Mouse (Mus musculus) monocyte, adult 59 days (primary cell): Measurements from ENCODE around the gene Sept8. TPM values are rescaled to one million over a fixed set of nuclear protein-coding genes. Genes with fewer than 3 reads are reported as not detected.

Experiments
- total RNA-seq, 2 experiments: library from RNA; stranded (reverse); gene quantifications; one replicate each; pipeline ENCODE4 v1.2.4; 2023

Sept8 gene
- total RNA-seq, result 1 to 10 TPM; 6.7 to 7.5 TPM

GRCm38 (mm10) chr11:53519207-53520121, at the start of gene Sept8:
Sept8 (plus strand) TSS chr11:53519257.

GRCm38 (mm10) chr11:53469968-53470695, 48.9 kb upstream of the Sept8 start, which contains the start of gene Gm9837:
Gm9837 (minus strand) TSS chr11:53470479.

DNA sequence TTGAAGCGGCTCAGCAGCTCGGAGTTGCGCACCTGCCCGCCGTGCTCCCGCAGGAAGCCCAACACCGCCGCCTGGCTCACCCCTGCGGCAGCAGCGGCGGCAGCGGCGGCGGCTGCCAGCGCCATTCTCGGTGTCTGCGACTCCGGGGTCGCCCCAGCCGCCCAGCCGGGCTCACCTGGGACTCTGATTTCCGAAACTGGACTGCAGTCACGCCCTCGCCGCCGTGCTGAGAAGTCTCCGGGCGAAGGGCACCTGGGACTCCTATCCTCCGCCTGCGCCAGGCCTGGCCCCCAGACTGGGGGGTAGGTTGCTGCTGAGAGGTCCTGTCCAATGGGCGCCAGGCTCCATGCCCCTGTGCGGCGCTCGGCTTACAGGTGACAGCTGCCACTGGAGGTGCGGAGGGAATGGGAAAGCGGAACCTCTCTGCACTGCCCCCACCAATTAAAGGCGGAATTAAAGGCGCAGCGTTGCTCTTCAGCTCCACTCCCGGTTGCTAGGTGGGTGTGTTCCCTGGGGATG, 39.2 kb upstream of the Sept8 start, which contains the start of the genes Gm9945 and Sowaha:
Gm9945 (plus strand) TSS at position 384 of the 519 bp plus-strand sequence.
Sowaha (minus strand) TSS at position 492 of the 519 bp plus-strand sequence.

DNA sequence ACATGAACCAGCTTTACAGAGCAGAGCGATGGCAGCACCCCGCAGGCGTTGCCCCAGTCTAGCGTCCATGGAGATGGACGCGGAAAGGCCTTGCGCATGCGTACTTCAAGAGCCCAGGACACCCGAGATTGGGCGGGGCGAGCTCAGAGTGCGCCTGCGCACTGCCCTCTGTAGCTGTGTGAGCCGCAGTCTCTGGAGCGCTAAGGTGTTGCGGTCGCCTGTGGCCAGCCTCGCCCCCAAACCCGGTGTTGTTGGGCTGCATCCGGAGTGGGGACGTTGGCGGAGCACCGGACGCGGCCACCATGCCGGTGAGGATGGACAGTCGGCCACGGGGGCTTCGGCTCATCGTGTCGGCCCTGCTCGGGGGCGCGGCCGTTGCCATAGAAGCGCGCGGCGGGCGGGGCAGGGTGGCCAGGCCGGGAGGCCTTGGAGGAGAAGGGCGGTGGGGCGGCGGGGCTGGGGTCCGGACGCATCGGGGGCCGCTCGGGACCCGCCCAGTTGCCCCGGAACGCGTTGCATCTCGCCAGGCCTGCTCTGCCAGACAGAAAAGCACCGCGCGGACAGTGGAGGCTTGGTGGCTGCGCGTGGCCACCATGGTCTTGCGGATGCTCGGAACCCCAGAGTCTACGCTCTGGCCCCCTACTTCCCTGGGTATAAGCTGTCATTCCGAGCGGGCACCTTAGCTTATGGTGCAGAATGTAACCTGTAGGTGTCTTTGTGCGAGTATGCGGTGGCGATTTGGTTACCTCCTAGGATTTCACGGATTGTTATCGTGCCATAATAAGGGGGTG, 48.4 kb downstream of the Sept8 start, which contains the start of gene Kif3a:
Kif3a (plus strand) TSS at position 156 of the 791 bp plus-strand sequence.

Other genes starting within 250 kb of the Sept8 start
- gene Hspa4, start 218.8 kb upstream of the Sept8 start, total RNA-seq, result 100 to 1,000 TPM in 1 of 2 experiments, 10 to 100 TPM in 1; 95.6 to 101 TPM
- 10 to 100 TPM in 1 of 2 experiments, 1 to 10 TPM in 1; 6.7 to 11.1 TPM for gene Zcchc10, start 194.6 kb upstream of the Sept8 start, total RNA-seq
- 100 to 1,000 TPM; 134 to 137 TPM for gene Aff4, start 168.4 kb upstream of the Sept8 start, total RNA-seq
- not detected for gene Leap2, start 96.1 kb upstream of the Sept8 start, total RNA-seq
- 100 to 1,000 TPM; 173 to 184 TPM for gene Uqcrq, start 88.4 kb upstream of the Sept8 start, total RNA-seq
- gene Gdf9, start 88.2 kb upstream of the Sept8 start, total RNA-seq, result 1 to 10 TPM; 1.8 TPM
- gene Gm10447, start 62.1 kb upstream of the Sept8 start, total RNA-seq, result not detected
- gene Shroom1, start 62.1 kb upstream of the Sept8 start, total RNA-seq, result 1 to 10 TPM in 1 of 2 experiments, under 1 TPM in 1; 0.73 to 1.0 TPM
- not detected for gene Gm9837, start 48.8 kb upstream of the Sept8 start, total RNA-seq
- not detected for gene Gm9945, start 39.1 kb upstream of the Sept8 start, total RNA-seq
- not detected for gene Sowaha, start 39.0 kb upstream of the Sept8 start, total RNA-seq
- gene Kif3a, start 48.1 kb downstream of the Sept8 start, total RNA-seq, result 1 to 10 TPM; 4.3 to 6.3 TPM
- not detected for gene Il4, start 99.4 kb downstream of the Sept8 start, total RNA-seq
- gene Il13, start 115.4 kb downstream of the Sept8 start, total RNA-seq, result not detected
- 10 to 100 TPM; 17.4 to 17.8 TPM for gene Rad50, start 188.1 kb downstream of the Sept8 start, total RNA-seq
- not detected for gene Il5, start 201.5 kb downstream of the Sept8 start, total RNA-seq